Mouse (Mus musculus) thymus, postnatal 4 days (tissue): ENCODE measurements around the gene Olfr1512.
"Not testable (repeated sequence)": the region's sequence is repeated elsewhere in the genome, so short reads cannot be mapped to it uniquely, and the experiment has no call there.

Experiments
- DNase-seq: peaks from one replicate; pipeline ENCODE4 v3.0.0; 2021

The Olfr1512 gene

GRCm38 (mm10) chr14:52379068-52379467 lies at the start of gene Olfr1512:
Gene Olfr1512 (minus strand): TSS chr14:52379168.
- DNase-seq, result no peak

GRCm38 (mm10) chr14:52427686-52428085 lies 48.7 kb upstream of the Olfr1512 start:
- peak; percentile 68 for DNase-seq

- no peak for DNase-seq
These were observed 35.3 kb upstream of the Olfr1512 start, which contains the start of gene Olfr1510 for GRCm38 (mm10) chr14:52414273-52414672. Gene Olfr1510 (minus strand): TSS chr14:52414373.

GRCm38 (mm10) chr14:52410142-52410919 lies 31.4 kb upstream of the Olfr1512 start:
- DNase-seq, result not testable (repeated sequence)

- DNase-seq, result no peak
These were observed 18.3 kb upstream of the Olfr1512 start, which contains the start of gene Olfr1511 for GRCm38 (mm10) chr14:52397279-52397678. Gene Olfr1511 (minus strand): TSS chr14:52397379.

- DNase-seq, result not testable (repeated sequence)
These were observed 11.3 kb upstream of the Olfr1512 start for GRCm38 (mm10) chr14:52390084-52390848.

GRCm38 (mm10) chr14:52368741-52369140 lies 10.2 kb downstream of the Olfr1512 start:
- DNase-seq, result no peak

GRCm38 (mm10) chr14:52356308-52356707 lies 22.7 kb downstream of the Olfr1512 start, which contains the start of gene Olfr1513:
Gene Olfr1513 (minus strand): TSS chr14:52356408.
- no peak for DNase-seq

GRCm38 (mm10) chr14:52339512-52339852 lies 39.5 kb downstream of the Olfr1512 start:
- DNase-seq, result no peak

GRCm38 (mm10) chr14:52338751-52339511 lies 40.0 kb downstream of the Olfr1512 start:
- peak; percentile 62 for DNase-seq

GRCm38 (mm10) chr14:52332171-52332570 lies 46.8 kb downstream of the Olfr1512 start:
- no peak for DNase-seq

- no peak for DNase-seq
These were observed 47.8 kb downstream of the Olfr1512 start for GRCm38 (mm10) chr14:52331069-52331750.

GRCm38 (mm10) chr14:52327910-52328812 lies 50.8 kb downstream of the Olfr1512 start, which contains the start of gene Sall2:
Gene Sall2 (minus strand): TSS chr14:52328762.
- DNase-seq, result no peak

GRCm38 (mm10) chr14:52327375-52327901 lies 51.5 kb downstream of the Olfr1512 start:
- no peak for DNase-seq

GRCm38 (mm10) chr14:52325890-52326289 lies 53.1 kb downstream of the Olfr1512 start:
- DNase-seq, result peak; percentile 39
